Mouse (Mus musculus): ENCODE results near the gene Fez2.

Gene Fez2

DNA sequence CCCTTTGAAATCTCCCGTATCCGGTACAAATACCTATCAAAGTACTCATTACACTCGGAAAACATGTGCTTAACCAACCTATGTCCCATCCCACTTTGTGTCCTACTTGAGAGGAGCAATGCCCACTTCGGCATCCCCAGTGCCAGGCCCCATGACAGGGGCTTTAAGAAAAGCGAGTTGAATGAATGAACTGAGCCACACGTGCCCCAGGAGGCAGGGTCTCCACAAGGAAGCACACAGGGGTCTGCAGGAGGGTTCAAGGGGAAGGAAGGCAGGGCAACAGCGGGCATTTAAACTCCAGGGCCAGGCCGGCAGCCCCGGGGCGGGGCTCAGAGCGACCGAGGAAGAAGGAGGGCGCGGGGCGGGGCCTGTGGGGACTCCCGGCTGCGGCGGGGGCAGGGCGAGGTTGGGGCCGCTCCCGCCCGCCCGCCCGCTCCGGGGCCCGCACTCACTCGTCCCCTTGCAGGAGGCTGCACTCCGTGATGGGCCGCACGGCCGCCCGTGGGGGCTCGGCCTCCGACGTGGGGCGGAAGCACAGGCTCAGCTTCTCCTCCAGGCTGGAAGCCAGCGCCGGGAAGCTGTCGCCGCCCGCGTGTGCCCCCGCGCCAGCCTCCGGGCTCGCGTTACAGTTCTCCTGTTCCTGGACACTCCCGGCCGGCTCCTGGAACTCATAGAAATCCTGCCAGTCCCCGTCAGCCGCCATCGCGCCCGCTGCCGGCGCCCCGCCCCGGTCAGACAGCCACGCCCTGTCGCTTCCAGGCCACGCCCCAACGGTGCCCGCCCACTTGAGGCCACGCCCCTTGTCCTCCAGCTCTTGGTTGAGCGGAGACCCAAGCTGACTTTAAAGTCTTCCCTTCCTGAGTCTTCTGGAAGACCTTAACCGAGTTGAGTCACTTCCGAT lies at the start of gene Fez2:
TSS of gene Fez2 (minus strand) at position 772 of the 901 bp plus-strand sequence.
- peak; percentile 87 for DNase-seq (ENCODE audit: low spot score)

DNA sequence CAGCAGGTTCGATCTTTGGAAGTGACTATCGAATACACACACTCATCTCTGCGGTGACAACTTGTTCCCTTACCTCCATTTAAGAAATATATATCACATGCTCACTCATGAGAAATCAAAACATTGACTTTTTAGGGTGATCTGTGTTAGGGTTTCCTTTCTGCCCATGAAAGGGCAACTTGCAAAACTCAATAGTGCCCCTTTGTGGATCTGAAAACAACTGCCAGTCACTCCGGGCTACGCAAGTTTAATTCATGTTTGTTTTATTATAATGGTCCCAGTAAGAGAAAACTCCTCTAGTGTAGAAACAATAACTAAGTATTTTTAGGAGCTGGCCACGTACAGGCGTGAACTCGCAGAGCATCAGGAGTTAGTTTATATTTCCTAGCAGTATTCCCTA lies 47.5 kb upstream of the Fez2 start:
- no peak for DNase-seq (ENCODE audit: low spot score)

DNA sequence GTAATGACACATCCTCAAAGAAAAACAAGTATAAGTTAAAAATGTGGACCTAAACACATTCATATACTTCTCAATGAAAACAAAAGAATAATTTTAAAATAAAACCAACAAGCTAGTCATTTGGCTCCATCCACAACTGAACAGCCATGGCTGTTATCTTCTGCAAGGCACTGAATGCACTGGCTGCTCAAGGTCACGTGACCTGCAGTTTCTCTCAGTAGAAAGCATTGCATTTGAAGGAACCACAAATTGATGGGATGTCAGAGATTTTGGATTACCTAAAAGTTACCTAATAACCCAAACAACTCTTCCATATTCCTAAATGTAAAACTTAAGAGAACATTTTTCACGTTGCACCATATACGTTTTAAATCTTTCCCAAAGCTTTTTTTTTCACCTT lies 47.1 kb upstream of the Fez2 start:
- no peak for DNase-seq (ENCODE audit: low spot score)

DNA sequence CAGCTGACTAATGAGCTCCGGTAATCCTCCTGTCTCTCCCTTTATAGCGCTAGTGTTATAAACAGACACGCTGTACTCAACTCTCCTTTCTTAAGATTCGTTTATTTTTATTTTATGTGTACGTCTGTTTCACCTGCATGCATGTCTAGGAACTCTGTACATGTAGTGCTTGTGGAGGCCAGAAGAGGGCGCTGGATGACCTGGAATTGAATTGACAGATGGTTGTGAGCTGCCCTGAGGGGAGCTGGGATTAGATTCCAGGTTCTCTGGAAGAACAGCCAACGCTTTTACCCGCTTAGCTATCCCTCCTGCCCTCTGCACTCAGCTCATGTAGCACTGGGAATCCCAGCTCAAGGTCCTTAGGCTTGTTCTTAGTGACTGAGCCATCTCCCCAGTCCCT lies 42.2 kb upstream of the Fez2 start:
- no peak for DNase-seq (ENCODE audit: low spot score)

DNA sequence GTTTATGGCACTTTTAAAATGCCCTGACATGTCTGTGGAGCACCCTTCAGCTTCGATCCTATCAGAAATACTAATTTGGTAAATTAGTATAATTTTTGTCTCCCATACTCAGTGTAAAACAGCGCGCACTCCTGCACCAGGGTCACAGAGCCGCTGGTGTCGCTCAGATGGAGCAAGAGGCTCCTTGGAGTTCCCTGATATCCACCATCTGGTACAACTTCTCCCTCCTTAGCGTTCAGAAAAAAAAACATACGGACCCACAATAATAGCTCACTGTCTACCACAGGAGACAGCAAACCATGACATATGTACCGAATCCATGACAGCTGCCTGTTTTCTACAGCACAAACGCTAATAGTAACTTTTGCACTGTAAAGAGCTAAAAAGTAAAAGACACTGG lies 37.6 kb upstream of the Fez2 start:
- DNase-seq (ENCODE audit: low spot score) = no peak

DNA sequence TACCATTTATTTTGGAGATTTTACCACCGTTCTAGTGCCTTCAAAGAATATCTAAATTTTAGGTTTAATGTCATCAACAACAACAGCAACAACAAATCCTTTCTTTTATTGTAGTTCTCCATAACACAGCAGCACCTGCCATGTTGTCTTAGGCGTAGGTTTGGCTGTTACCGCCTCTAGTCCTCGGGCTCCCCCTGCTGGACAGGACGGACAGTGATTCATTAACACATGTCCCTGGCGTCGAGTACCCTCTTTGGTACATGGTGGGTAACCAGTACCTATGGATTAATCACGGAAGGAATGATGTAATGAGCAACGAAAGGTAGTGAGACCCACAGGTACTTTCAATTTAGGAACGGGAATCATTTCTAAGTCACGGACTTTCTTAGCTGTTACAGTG lies 37.2 kb upstream of the Fez2 start:
- peak; percentile 56 for DNase-seq (ENCODE audit: low spot score)

DNA sequence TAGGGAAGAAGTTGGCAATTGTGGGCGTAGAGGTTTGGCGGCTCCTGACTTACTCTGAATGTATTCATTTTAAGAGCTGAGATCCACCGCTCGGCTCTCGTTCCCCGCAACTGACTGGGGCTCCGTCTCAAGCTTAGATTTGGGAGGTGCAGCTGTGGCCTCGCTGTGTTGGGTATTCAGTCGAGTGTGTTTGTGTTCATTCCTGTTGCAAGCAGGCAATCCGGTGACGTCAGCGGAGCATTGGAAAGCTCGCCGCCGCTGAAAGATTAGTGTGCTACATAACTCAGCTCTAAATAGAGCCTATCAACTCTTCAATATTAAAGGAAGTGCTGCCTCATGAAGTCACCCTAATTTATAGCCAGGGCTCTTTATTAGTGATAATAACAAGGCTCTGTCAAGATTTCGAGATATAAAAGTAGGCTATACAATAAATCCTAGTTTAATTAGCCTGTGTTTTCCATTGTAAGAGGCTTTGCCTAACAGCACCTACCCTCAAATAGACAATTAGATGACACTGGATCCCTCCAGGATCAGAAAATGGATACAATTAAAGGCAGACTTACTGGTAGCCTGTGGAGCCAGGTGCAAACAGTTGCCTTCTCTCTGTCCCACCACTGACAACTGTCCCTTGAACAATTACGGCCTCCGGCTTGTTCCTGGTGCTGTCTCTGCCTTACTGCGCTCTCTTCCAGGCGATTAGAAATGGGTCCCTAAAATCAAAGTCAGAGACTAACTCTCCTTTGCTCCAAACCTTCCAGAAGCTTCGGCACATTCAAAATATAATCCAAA lies 36.4 kb upstream of the Fez2 start:
- DNase-seq (ENCODE audit: low spot score) = no peak

DNA sequence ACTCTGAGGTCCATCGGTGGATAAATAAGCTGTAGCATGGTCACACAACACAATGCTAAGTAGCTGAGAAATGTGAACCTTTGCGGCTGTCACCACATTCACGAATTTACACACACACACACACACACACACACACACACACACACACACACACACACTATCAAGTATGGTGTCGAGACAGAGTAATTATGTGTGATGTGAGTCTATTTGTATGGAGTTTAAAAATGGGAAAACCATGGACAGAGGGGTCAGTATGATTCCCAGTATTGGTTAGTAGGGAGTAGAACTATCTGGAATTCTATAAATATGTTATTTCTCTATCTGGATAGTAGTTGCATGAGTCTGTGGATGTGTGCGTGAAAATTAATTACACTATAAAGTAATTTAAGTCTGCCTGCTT lies 35.6 kb upstream of the Fez2 start:
- DNase-seq (ENCODE audit: low spot score) = no peak

DNA sequence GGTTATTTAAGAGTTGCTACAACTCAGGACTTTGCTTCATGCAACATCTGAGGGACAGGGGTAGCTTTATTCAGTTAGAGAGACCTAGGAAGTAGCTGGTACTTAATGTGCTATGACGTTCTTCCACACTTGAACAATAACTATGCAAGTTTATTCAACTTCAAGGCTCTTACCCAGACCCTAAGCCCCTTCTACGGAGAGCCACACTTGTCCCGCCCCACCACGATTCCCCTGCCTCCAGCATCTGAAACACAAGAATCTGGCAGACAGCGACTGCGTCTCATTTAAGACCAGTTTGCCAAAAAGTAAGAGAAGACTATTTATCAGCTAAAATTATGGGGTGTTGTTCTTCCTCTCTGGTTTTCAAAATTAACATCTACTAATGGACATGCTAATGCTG lies 33.9 kb upstream of the Fez2 start:
- no peak for DNase-seq (ENCODE audit: low spot score)

DNA sequence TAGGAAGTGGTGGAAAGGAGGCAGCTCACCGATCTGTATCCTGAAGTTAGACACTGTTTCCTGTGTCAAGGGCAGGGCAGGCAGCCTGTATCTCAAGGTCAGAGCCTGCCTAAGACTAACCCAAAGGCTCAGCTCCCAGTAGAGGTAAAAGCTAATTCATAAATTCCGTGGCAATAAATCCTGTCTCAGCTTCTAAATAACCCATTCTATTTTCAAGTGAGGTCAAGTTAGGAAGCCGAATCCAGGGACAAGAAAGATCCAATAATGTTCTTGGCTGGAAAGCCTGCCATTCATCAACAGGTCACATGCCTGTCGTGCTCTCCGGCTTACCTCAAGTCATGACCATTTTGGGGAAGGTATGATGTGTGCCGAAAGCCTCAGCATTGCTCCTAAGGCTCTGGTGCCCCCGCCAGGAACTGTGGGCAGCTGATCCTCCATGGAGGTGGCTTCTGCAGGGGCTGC lies 33.4 kb upstream of the Fez2 start:
- no peak for DNase-seq (ENCODE audit: low spot score)

DNA sequence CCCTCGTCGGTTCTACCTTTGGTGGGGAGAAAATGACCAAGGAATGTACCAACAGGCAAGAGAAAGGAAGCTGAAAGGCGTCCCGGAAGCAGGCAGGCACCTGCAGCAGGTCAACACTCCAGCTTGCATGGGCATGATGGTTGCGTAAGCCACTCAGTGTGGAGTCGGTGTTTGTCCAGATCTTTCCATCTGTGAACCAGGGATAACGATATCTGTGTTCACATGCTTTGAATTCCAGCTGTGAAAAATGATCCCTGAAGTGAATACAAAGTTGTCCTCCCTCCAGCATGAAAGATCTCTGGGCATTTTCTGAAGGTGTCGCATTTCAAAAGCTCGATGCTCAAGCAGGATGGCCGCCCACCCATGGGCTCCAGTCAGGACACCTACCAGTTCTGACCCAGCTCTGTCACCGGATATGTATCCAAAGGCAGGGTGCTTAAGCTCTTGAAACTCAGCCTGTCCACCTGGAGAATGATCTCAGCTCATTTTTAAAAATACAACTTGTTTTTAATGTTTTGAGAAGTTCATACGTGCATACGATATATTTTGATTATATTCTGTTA lies 31.8 kb upstream of the Fez2 start:
- no peak for DNase-seq (ENCODE audit: low spot score)

DNA sequence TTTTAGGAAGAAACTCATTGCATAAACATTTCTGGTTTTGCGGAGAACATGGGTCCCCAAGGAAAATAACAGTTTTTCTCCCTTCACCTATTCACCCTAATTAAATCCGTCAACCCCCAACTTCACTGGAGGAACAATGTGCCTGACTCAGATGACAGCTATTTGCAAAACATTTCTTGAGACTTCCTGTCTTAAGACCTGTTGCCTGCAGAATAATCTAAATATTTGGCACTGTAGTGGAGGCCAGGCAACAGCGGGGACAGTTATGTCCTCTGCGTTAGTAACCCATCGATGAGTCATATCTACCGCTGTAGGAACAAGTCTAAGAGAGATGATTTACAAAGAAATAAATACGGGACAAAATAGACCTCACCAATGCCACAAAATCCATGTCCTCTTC lies 26.9 kb upstream of the Fez2 start:
- no peak for DNase-seq (ENCODE audit: low spot score)

DNA sequence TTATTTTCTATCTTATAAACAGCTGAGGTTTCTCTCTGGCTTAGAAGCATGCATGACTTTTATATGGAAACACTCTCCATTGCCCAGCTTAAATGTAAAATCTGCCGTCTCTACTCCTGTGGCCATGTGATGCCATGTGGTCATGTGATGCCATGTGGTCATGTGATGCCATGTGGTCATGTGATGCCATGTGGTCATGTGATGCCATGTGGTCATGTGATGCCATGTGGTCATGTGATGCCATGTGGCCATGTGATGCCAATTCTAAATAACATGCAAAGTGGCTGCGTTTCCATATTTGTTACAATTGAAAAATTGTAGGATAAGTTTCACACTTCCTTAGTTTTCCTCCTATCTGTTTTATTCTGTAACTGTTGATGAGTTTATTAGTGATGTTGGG lies 22.8 kb upstream of the Fez2 start:
- no peak for DNase-seq (ENCODE audit: low spot score)

DNA sequence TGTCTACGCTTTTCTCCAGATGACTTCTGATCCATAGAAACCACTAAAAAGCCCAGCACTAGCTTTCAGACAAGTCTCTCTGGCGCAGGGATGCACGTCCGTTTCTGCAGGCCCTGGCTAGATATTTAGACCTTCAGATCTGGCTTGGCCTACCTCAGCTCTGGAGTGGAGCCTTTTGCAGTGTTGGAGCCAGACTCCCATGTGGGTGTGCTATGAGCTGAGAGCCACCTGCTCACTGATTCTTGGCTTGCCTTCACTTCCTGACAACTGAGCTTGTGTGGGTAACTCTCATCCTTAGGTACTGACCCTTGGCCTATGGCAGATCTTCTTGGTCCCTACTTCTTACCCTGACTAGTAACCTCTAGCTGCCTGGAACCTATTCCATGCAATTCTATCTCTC lies 19.2 kb upstream of the Fez2 start:
- no peak for DNase-seq (ENCODE audit: low spot score)

DNA sequence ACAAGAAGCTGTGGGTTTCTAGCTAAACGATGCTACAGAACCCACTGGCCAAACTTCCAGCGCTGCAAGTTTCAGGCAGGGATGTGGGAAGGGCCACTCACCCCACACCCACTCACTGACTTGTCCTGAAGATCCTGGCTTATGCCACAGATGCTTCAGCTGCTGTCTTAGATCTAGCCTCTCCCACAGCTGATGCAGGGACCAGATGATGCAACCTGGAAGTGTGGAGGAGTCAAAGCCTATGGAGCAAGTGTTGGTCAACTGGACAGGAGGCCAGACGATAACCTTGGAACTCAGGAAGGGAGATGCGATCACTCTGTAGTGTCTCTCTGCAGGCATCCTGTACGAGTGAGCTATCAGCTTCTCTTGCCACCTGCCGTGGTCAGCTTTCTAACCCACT lies 17.7 kb upstream of the Fez2 start:
- DNase-seq (ENCODE audit: low spot score) = no peak

DNA sequence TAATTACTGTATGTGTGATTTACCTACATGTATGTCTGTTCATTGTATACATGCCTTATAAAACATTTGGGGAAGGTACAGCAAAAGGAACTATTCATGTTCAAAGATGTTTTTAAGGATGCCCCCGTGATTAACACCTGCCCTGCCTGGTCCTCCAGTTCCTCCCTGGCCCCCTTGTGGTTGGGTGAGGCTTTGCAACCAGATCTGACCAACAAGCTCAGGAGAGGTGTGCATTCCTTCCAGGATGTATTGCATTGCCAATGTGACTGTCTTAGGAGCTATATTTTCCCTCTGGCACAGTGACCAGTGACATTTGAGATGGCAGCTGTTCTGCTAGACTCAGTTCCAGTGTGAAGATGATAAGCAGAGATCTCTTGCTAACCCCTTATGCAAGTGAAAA lies 16.8 kb upstream of the Fez2 start:
- peak; percentile 19 for DNase-seq (ENCODE audit: low spot score)

DNA sequence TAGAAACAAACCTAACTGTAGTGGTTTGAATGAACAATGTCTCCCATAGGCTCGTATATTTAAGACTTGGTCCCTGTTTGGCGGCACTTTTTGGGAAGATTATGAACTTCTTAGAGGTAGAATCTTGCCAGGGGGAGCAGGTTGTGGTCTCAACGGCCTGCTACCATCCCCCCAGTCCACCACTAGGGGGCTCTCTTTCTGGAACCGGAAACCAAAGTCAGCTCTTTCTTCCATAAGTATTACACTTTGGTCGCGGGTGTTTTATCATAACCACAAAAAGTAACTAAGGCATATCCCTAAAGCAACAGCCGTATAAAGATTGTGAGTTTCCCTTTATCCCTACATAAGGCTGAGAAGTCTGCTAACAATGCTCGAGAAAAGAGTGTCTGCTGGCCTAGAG lies 12.4 kb upstream of the Fez2 start:
- no peak for DNase-seq (ENCODE audit: low spot score)

DNA sequence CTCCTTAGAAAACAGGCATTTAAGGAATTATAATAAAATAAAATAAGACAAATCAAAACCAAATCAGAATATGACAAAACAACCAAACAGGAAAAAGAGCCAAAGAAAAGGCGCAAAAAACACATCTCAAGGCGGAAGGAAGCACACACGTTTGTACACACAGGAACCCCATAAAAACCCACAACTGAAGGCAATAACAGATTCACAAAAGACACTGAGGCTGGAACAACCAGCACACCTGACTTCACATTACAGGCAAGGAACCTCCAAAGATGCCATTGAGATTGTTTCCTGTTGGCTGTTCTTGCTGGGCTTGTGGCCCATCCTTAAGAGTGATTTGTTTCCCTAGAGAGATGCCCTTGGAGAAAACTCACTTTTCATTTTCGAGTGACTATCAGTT lies 11.1 kb upstream of the Fez2 start:
- no peak for DNase-seq (ENCODE audit: low spot score)

DNA sequence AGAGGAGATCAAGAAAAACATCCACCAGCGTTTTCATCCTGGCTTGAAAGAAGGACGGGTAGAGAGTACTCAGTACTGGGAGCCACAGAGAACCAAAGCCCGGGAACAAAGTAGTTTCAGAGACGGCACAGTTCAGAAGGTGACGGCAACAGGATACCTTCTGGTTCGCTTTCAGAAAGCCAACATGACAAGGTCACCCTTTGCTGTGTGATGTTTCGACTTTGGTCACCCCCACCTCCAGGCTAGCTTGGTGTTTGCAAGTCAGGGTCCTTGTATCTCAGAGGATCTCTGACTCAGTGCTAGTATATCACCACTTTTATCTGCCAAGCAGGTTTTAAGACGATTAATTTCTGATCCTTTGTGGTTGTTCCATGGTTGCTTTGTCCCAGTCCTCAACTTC lies 7.1 kb upstream of the Fez2 start:
- no peak for DNase-seq (ENCODE audit: low spot score)

DNA sequence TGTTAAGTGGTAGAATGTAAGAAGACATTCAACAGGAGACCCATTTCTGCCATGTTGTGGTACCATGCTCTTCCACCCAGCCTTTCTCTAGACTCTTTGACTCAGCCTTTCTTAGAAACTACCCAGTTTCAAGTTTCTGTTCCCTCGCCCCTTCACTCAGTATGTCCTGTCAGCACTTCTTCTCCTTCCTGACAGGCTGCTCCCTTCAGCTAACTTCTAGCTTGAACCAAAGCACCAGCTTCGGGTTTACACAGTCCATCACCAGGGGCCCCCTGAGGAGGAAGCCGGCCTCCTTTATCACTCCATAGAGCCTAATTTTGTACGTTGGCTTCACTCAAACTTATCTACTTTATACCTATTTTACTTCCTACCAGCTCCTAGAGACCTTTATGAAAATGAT lies 1.3 kb upstream of the Fez2 start:
- no peak for DNase-seq (ENCODE audit: low spot score)

DNA sequence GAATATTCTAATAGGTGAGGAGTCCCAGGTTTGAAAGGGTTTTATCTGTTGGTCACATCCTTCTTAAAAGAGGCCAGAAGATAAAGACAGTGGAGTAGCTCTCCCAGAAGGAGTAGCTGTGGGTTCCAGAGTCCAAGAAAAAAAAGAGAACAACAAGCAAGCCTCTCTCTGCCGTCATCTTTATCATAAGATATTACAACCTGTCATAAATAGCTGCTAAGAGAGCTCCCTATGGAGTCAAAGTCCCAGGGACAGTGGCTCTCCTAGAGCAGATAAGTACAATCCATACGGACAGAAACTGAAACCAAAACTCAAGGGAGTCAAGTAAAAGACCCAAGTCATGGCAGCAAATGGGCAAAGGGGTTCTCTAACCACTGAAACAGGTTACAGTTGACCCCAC lies 2.7 kb downstream of the Fez2 start:
- no peak for DNase-seq (ENCODE audit: low spot score)

DNA sequence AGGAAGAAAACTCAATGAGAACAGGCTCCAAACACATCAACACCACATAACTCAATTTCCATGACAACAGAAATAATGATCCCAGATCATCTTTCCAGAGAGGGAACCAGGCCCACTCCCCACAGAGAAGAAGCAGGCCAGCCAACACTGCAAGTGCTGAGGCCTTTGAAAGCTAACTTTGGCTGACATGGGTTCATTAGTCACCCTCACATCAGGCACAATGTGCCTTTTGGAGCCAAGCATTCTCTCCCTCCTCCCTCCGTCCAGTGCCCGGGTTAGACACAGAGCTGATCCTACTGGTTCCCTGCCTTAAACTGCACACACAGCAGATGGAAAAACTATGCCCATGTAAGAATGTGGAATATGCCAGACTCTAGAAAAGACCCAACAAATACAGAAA lies 8.1 kb downstream of the Fez2 start:
- DNase-seq (ENCODE audit: low spot score) = no peak

DNA sequence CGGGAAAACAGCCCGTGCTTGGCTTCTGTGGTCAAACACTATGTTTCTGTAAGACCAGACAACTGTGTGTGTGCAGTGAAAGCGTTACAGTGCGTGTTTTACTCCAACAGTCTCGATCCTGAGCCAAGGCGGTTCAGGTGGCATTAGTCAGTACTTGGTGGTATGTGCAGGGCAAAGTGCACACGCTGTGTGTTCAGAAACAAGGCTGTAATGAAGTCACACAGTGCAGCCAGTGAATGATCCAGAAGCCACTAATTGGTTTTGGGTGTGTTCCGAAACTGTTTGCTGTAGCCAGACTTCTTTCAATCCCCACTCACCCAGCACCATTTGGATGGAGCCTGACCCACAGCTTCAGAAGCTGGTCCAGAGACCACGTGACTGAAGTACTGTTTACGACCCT lies 9.6 kb downstream of the Fez2 start:
- no peak for DNase-seq (ENCODE audit: low spot score)

Data from spleen, adult 12 weeks (tissue).